Comparison of ENCODE assay signal across 7 mouse cellular contexts in the genomic region with DNA sequence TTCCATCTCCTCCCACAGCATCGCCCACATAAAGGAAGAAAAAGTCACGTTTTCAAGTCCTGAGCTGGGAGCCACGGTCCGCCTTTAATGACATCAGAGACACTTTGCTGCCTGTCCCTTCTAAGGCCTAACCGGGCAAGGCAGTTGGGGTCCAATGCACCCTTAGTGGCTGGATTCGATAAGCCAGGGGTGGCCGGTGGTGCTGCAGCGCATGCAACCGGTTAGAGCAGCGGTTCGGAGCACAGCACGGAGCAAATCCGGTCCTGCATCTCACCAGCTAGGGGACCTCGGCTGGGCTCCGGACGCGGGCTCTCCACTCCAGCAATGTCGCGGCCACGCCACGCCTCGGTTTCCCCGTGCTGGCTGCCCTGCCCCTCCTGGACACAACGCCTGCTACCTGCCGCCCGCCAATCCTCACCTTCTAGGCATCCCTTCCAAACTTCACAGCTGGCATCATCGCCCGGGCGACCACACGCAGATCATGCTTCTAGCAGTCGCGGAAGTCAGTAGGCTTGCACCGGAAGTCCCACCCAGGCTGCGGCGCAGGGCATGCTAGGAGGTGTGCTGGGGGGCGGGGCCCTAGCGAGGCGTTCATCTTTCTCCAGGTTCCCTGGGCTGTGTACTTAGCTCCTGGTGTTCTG. TPM values are rescaled to one million over a fixed set of nuclear protein-coding genes. Genes with fewer than 3 reads are reported as not detected.
DNase-seq lines count a peak whose midpoint lies in the region; ATAC-seq lines count a peak whose summit lies in the region.

Snapc4 (minus strand) TSS at position 523 of the 641 bp plus-strand sequence.

- DNase-seq in adipocyte (ENCODE audit: low spot score), result peak; percentile 72
- DNase-seq in gastrocnemius, adult 8-10 months (ENCODE audit: low spot score in 2 of 2), result peak; percentile 69 to 73
- peak; percentile 44 for DNase-seq in hindlimb bud, embryonic 11.5 days (ENCODE audit: extremely low spot score, low read depth, low spot score)
- DNase-seq in left cerebral cortex, postnatal 10 days (ENCODE audit: extremely low spot score in 1 of 2, low spot score in 2 of 2), result peak; percentile 77 to 91
- DNase-seq in right cerebral cortex, postnatal 36 days (ENCODE audit: low spot score in 2 of 2), result peak; percentile 78 to 86

- intact Hi-C loops in left cerebral cortex, postnatal 10 days (cut with DNase I), result loop anchor here (10.0 kb wide), 1 partner anchor 225 kb away; no protein-coding TSS in a partner anchor

- ATAC-seq in common myeloid progenitor, adult 5-6 weeks (replicated peaks; ENCODE audit: low read depth, poor library complexity, severe bottlenecking), result peak; percentile 97
- peak; percentile 95 for ATAC-seq in megakaryocyte-erythroid progenitor cell, adult 5-6 weeks (replicated peaks; ENCODE audit: low FRiP score, low TSS enrichment, poor library complexity, severe bottlenecking)

RNA-seq across cellular contexts. Expression of gene Snapc4, which starts in this region (rescaled TPM):
- total RNA-seq in common myeloid progenitor, adult 5-6 weeks (2017), result 45.1 TPM in 2 replicates
- total RNA-seq in gastrocnemius, adult 8-10 months (2022), result 1 to 10 TPM; 3.0 to 8.2 (median 4.9) TPM
- total RNA-seq in left cerebral cortex, postnatal 10 days (2021), result 10 to 100 TPM; 78.8 to 80.9 TPM
- 64.6 and 87.4 TPM in 2 replicates for total RNA-seq in megakaryocyte-erythroid progenitor cell, adult 5-6 weeks (2014; fragmentation: Nextera tagmentation)
- 33.6 and 52.3 TPM in 2 replicates for total RNA-seq in megakaryocyte-erythroid progenitor cell, adult 5-6 weeks (2017)

Comparison
In these comparisons a context has a peak if more than half of its experiments do, and no peak if none do; other contexts are left out.
1. Peak in every context shown above with its lines: DNase-seq and ATAC-seq.